Mouse (Mus musculus) spleen, adult 2 months (tissue): ENCODE data around the gene C1qtnf12. TPM values are rescaled to one million over a fixed set of nuclear protein-coding genes. Genes with fewer than 3 reads are reported as not detected.

Experiments used
- DNase-seq, 2 experiments: peaks; one replicate each; pipeline versions ENCODE4 v3.0.0 to v3.0.0-alpha.2; 2012 to 2021; ENCODE audit warnings: low spot score in 2 of 2, low read depth in 1 of 2
- H3K27ac ChIP-seq: fragments of 200-500 bp; 2 replicates; pipeline ENCODE4 v1.5.1; 2012; ENCODE audit warnings: low read length, inconsistent platforms; ENCODE audit not compliant: insufficient read depth
- H3K27me3 ChIP-seq: fragments of 200-500 bp; 2 replicates; pipeline ENCODE4 v1.6.1; 2012; ENCODE audit warnings: mild to moderate bottlenecking, moderate library complexity, low read length, inconsistent platforms; ENCODE audit not compliant: control insufficient read depth, insufficient read depth
- H3K36me3 ChIP-seq: fragments of 200-500 bp; 2 replicates; pipeline ENCODE4 v1.6.1; 2012; ENCODE audit warnings: mild to moderate bottlenecking, low read length, inconsistent platforms; ENCODE audit not compliant: control insufficient read depth, insufficient read depth
- H3K4me1 ChIP-seq: fragments of 200-500 bp; 2 replicates; pipeline ENCODE4 v1.6.1; 2011; ENCODE audit warnings: inconsistent platforms; ENCODE audit not compliant: control insufficient read depth, insufficient read depth, insufficient read length
- H3K4me3 ChIP-seq: fragments of 200-500 bp; 2 replicates; pipeline ENCODE4 v1.5.1; 2011; ENCODE audit warnings: mild to moderate bottlenecking, inconsistent platforms; ENCODE audit not compliant: insufficient read depth, insufficient read length; ENCODE audit errors: extremely low read depth
- CTCF ChIP-seq: fragments of 200-500 bp; IDR thresholded peaks from 2 replicates; pipeline ENCODE4 v1.5.1; 2011; ENCODE audit warnings: mild to moderate bottlenecking, inconsistent platforms; ENCODE audit not compliant: insufficient read depth, insufficient read length, insufficient replicate concordance; ENCODE audit errors: extremely low read depth
- POLR2A ChIP-seq: fragments of 200-500 bp; IDR thresholded peaks from 2 replicates; pipeline ENCODE4 v1.6.1; 2011; ENCODE audit warnings: low read depth, low read length, inconsistent platforms
- WGBS: fragments of 180-500 bp; shearing (Covaris S2); methylation state at CpG from one replicate; pipeline ENCODE4 v1.1.7; 2018; 5-methylcytosine and 5-hydroxymethylcytosine counted together
- polyA plus RNA-seq: library from polyadenylated mRNA; depleted of rRNA; stranded (reverse); fragments of >200 nt; gene quantifications from 2 replicates; pipeline ENCODE4 v1.2.3, GENCODE M21; 2012

Gene C1qtnf12
- polyA plus RNA-seq, 1 experiment = 21.6 TPM

DNA sequence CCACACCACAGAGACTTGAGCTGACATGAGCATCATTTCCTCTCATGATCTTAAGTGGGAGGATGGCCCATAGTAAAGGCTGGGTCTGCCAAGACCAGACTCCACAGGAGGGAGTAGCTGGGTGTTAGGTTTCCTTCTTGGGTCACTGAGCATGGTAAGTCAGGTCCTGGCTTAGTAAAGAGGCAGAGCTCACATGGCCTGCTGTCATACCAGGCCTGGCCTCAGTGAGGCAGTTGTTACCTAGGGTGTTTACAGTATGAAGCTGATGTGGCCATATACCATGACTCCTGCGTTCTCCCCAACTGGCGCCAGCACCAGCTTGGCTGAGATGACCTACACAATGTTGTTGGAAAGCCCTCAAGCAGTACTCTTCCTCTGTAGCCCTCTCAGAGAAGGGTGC is 11.1 kb downstream of the C1qtnf12 start:
- no peak for TF ChIP-seq POLR2A
- TF ChIP-seq CTCF = no peak
- Histone ChIP-seq H3K27me3 (no peaks in the 10 kb centered on the region), H3K27ac (no peak overlapping the region), H3K4me1 (no peaks in the 10 kb centered on the region), H3K36me3 (no peaks in the 10 kb centered on the region), H3K4me3 (no peak overlapping the region)
- 84% methylated on average over 2 of the region's 2 CpGs for WGBS
- no peak for DNase-seq

DNA sequence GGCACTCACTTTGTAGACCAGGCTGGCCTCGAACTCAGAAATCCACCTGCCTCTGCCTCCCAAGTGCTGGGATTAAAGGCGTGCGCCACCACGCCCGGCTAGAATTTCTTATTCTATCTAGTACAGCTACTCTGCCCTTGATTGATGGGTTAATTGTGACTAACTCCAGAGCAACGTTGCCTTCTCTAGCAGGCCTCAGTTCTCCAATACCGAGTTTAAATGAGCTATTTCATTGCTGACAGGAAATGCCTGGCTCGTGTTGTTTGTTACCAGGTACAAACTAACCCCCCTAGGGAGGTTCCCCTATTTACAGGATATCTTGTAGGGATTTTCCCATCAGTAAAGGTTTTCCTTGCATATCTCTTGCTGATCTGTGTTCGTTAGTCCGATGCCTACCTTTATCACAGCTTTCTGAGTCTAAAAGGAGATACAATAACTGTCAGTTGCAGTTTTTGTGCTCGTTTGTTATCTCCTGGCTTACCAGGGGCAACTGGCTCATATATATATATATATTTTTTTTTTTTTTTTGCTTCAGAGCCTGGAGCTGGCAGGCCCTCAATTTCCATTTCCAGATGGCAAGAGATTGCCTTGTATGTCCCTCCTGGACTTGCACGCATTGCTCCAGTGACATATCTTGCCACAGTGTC is 19.4 kb downstream of the C1qtnf12 start:
- whole genome bisulfite sequencing = 63% methylated on average over 12 of the region's 12 CpGs
- H3K4me1 ChIP-seq = no peaks in the 10 kb centered on the region
- no peaks in the 10 kb centered on the region for H3K36me3 ChIP-seq
- TF ChIP-seq CTCF = no peak
- TF ChIP-seq POLR2A = no peak
- no peak overlapping the region for H3K4me3 ChIP-seq
- H3K27ac ChIP-seq = no peak overlapping the region
- no peak for DNase-seq
- H3K27me3 ChIP-seq = no peaks in the 10 kb centered on the region

DNA sequence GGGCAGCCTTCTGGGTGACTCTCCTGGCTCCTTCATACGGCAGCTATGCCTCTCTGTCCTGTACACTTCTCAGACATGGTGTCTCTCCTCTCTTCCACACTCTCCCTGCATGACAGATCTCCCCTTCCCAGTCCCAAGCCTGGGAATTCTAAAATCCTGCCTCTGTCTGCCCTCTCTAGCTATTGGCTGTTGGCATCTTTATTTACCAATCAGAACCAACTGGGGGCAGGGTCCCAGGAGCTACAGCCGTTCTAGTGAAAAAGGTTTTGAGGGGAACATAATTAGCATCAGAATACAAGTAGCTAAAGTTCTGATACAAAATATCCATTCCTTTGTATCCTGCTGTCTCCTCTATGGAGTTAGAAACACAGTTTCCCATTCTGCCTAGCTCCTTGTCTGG is 21.7 kb downstream of the C1qtnf12 start:
- Histone ChIP-seq H3K36me3 (no peaks in the 10 kb centered on the region), H3K27me3 (no peaks in the 10 kb centered on the region), H3K27ac (no peak overlapping the region), H3K4me1 (no peaks in the 10 kb centered on the region), H3K4me3 (no peak overlapping the region)
- no peak for DNase-seq
- TF ChIP-seq POLR2A = no peak
- TF ChIP-seq CTCF = no peak
- 36% methylated on average over 2 of the region's 2 CpGs for WGBS

DNA sequence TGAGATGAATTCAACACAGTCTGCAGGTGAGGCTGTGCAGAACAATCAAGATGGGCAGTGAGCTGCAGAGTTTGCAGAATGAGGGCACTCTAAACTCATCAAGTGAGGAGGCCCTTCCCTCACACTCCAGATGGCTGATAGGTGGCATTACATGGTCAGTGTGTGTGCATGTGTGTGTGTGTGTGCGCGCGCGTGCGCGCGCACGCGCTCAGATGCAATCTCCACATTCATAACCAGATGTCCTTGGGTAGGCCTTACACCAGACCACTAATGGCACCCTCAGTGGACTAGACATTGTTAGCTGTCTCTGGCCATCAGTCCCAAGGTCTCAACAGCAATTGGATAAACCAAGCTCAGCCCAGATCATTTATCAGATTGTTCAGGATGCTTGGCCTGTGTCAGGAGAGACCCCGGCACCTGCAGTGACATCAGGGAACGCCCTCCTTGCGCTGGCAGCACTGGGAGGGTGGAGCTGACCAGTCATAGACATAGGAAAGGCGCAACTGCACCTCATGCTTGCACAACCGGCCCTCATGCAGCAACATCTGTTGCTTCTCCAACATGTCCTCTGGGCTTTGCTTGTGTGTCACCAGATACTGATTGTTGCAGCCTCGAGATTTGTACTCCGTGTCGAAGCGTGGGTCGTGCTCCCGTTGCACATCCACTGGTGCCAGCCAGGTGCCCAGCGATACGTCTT is 29.2 kb downstream of the C1qtnf12 start:
- peak overlapping the region; percentile 97; the same call in 1 of the 2 replicates for H3K4me3 ChIP-seq
- peaks cover 4% of the 10 kb centered on the region; the same call in 1 of the 2 replicates for H3K36me3 ChIP-seq
- TF ChIP-seq CTCF (no peak), POLR2A (no peak)
- DNase-seq = no peak
- 77% methylated on average over 22 of the region's 22 CpGs for WGBS
- no peak overlapping the region; the same call in 1 of the 2 replicates for H3K27ac ChIP-seq
- no peaks in the 10 kb centered on the region for H3K27me3 ChIP-seq
- peaks cover 15% of the 10 kb centered on the region for H3K4me1 ChIP-seq

DNA sequence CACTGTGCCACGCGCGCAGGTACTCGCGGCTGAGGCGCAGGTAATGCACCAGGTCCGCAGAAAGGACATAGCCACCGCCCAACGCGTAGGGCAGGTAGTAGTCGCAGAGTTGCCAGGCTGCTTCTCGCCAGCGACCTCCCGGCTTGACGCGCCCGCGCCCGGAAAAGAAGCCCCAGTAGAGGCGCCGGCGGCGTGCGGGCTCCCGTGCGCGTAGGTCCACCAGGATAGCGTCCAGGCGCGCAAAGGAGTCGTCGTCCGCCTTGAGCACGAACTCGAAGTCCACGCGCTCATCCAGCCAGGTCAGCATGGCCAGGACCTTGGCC is 29.8 kb downstream of the C1qtnf12 start:
- H3K4me3 ChIP-seq = peak overlapping the region; percentile 97
- TF ChIP-seq POLR2A (no peak), CTCF (no peak)
- peak overlapping the region; percentile 99 for H3K27ac ChIP-seq
- 19% methylated on average over 37 of the region's 37 CpGs for WGBS
- DNase-seq = no peak
- peaks cover 6% of the 10 kb centered on the region; the same call in 1 of the 2 replicates for H3K36me3 ChIP-seq
- H3K4me1 ChIP-seq = peaks cover 15% of the 10 kb centered on the region
- no peaks in the 10 kb centered on the region for H3K27me3 ChIP-seq

DNA sequence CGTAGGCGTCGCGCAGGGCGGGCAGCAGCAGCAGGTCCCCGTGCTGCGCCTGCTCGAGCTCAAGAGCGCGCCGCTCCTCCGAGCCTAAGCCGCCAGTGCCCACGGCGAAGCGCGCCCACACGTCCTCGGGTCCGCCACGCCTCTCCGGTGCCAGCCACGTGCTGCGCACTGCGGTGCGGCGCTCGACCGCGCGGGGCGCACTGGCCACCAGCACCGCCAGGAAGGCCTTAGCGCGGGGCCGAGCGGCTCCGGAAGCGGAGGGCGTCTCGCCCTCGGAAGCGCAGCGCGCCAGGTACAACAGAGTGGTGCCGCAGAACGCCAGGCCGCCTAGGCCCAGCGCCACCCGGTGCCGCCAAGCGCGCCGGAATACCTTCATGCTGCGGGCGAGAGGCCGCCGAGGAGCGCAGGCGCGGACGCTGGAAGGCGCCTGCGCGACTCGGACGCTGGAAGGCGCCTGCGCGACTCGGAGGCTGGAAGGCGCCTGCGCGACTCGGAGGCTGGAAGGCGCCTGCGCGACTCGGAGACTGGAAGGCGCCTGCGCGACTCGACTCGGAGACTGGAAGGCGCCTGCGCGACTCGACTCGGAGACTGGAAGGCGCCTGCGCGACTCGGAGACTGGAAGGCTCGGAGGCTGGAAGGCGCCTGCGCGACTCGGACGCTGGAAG is 30.3 kb downstream of the C1qtnf12 start, which contains the start of the genes B3galt6 and Sdf4:
Gene B3galt6 (minus strand): TSS at position 409 of the 665 bp plus-strand sequence.
Gene Sdf4 (plus strand): TSS at position 632 of the 665 bp plus-strand sequence.
- Histone ChIP-seq H3K36me3 (peaks cover 10% of the 10 kb centered on the region), H3K4me1 (peaks cover 15% of the 10 kb centered on the region), H3K4me3 (peak within 1 kb of the TSS; percentile 97), H3K27ac (peak within 1 kb of the TSS; percentile 99), H3K27me3 (no peaks in the 10 kb centered on the region)
- TF ChIP-seq POLR2A (no peak; the same call in 1 of the 2 replicates), CTCF (peak; percentile 75; the same call in 1 of the 2 replicates)
- peak; percentile 77 to 83 for DNase-seq
- WGBS = under 1% methylated on average over 99 of the region's 99 CpGs
